Mouse (Mus musculus) gastrocnemius, postnatal 25 days (tissue): ENCODE results near the gene Arrdc1. TPM values are rescaled to one million over a fixed set of nuclear protein-coding genes. Genes with fewer than 3 reads are reported as not detected.

Experiments
- microRNA-seq, 2 experiments: library from miRNA; unstranded; fragments of <30 nt; microRNA quantifications; one replicate each; pipeline ENCODE4 v1.2.0; 2021; ENCODE audit warnings: borderline replicate concordance in 2 of 2
- total RNA-seq, 2 experiments: library from RNA; stranded (reverse); gene quantifications; 1 replicate in 1 of 2; 2 replicates in 1 of 2; pipeline ENCODE4 v1.2.3; 2021

The Arrdc1 gene
- total RNA-seq, 2 experiments from 2014 or later = 2.4 to 2.5 TPM

Small RNAs within 50 kb of the gene (microRNA-seq; reads per million reads assigned to microRNA genes)
- gene Gm22875 = 0 reads per million in 2 experiments

Other genes starting within 250 kb of the Arrdc1 start
- under 1 TPM; 0.03 to 0.05 TPM for gene Cacna1b, start 172.1 kb downstream of the Arrdc1 start, total RNA-seq
- gene Ehmt1, start 15.6 kb downstream of the Arrdc1 start, total RNA-seq = 10 to 100 TPM; 27.5 to 27.7 TPM
- 10 to 100 TPM; 18.3 to 20.2 TPM for gene Zmynd19, start 14.5 kb upstream of the Arrdc1 start, total RNA-seq
- gene Dph7, start 27.1 kb upstream of the Arrdc1 start, total RNA-seq = 1 to 10 TPM; 3.1 to 3.2 TPM
- gene Mrpl41, start 39.8 kb upstream of the Arrdc1 start, total RNA-seq = 10 to 100 TPM; 38.5 to 46.3 TPM
- gene Pnpla7, start 40.8 kb upstream of the Arrdc1 start, total RNA-seq = 10 to 100 TPM; 27.2 to 27.4 TPM
- 10 to 100 TPM; 12.8 to 15.9 TPM for gene Nsmf, start 119.1 kb upstream of the Arrdc1 start, total RNA-seq
- gene Entpd8, start 145.1 kb upstream of the Arrdc1 start, total RNA-seq = not detected
- not detected for gene Noxa1, start 159.9 kb upstream of the Arrdc1 start, total RNA-seq
- 1 to 10 TPM; 3.6 to 6.7 TPM for gene Nrarp, start 245.5 kb upstream of the Arrdc1 start, total RNA-seq